Mouse (Mus musculus) thymus, adult 2 months (tissue): ENCODE measurements around the gene Phf10. TPM values are rescaled to one million over a fixed set of nuclear protein-coding genes. Genes with fewer than 3 reads are reported as not detected.

Experiments used
- DNase-seq: peaks from one replicate; pipeline ENCODE4 v3.0.0; 2021
- H3K27ac ChIP-seq: fragments of 200-500 bp; 2 replicates; pipeline ENCODE4 v1.5.1; 2012; ENCODE audit warnings: low read length, control low read depth; ENCODE audit not compliant: control insufficient read depth, insufficient read depth
- H3K27me3 ChIP-seq: fragments of 200-500 bp; 2 replicates; pipeline ENCODE4 v1.6.1; 2012; ENCODE audit warnings: mild to moderate bottlenecking, low read length, moderate library complexity, mixed read lengths; ENCODE audit not compliant: control insufficient read depth, insufficient read depth
- H3K36me3 ChIP-seq: fragments of 200-500 bp; 2 replicates; pipeline ENCODE4 v1.6.1; 2012; ENCODE audit warnings: mild to moderate bottlenecking, low read length, moderate library complexity; ENCODE audit not compliant: control insufficient read depth, insufficient read depth
- H3K4me1 ChIP-seq: fragments of 200-500 bp; replicated peaks from 2 replicates; pipeline ENCODE4 v1.6.1; 2012; ENCODE audit warnings: low read length; ENCODE audit not compliant: control insufficient read depth, insufficient read depth
- H3K4me3 ChIP-seq: fragments of 200-500 bp; 2 replicates; pipeline ENCODE4 v1.5.1; 2012; ENCODE audit warnings: mild to moderate bottlenecking, low read length, control low read depth, moderate library complexity; ENCODE audit not compliant: control insufficient read depth, insufficient read depth
- CTCF ChIP-seq: fragments of 200-500 bp; IDR thresholded peaks from 2 replicates; pipeline ENCODE4 v1.5.1; 2012; ENCODE audit warnings: mild to moderate bottlenecking, control low read depth, low read length, moderate library complexity, borderline replicate concordance; ENCODE audit not compliant: control insufficient read depth, poor library complexity, insufficient read depth; ENCODE audit errors: extremely low read depth
- POLR2A ChIP-seq: fragments of 200-500 bp; IDR thresholded peaks from 2 replicates; pipeline ENCODE4 v1.6.1; 2012; ENCODE audit warnings: mild to moderate bottlenecking, low read length, control low read depth, moderate library complexity; ENCODE audit not compliant: control insufficient read depth, poor library complexity, insufficient read depth; ENCODE audit errors: extremely low read depth
- WGBS: fragments of 180-500 bp; shearing (Covaris S2); methylation state at CpG from one replicate; pipeline ENCODE4 v1.1.7; 2018; 5-methylcytosine and 5-hydroxymethylcytosine counted together
- polyA plus RNA-seq: library from polyadenylated mRNA; depleted of rRNA; stranded (reverse); fragments of >200 nt; gene quantifications from 2 replicates; pipeline ENCODE4 v1.2.3, GENCODE M21; 2012

The Phf10 gene
- polyA plus RNA-seq, 1 experiment = 35.3 TPM

- no peak overlapping the region for H3K4me3 ChIP-seq
- no peaks in the 10 kb centered on the region for H3K27me3 ChIP-seq
- H3K27ac ChIP-seq = no peak overlapping the region
- no peak for DNase-seq
- WGBS = 64% methylated on average over 5 of the region's 5 CpGs
- no peaks in the 10 kb centered on the region for H3K4me1 ChIP-seq
- no peaks in the 10 kb centered on the region for H3K36me3 ChIP-seq
- TF ChIP-seq CTCF (no peak), POLR2A (no peak)
Observed at GRCm38 (mm10) chr17:14931469-14931868, 29.6 kb downstream of the Phf10 start.

- Histone ChIP-seq H3K27ac (no peak overlapping the region), H3K4me3 (no peak overlapping the region), H3K4me1 (no peaks in the 10 kb centered on the region), H3K27me3 (no peaks in the 10 kb centered on the region), H3K36me3 (no peaks in the 10 kb centered on the region)
- DNase-seq = no peak
- TF ChIP-seq CTCF = no peak
- TF ChIP-seq POLR2A = no peak
- WGBS = 11% methylated on average over 7 of the region's 7 CpGs
Observed at GRCm38 (mm10) chr17:14930697-14931096, 30.4 kb downstream of the Phf10 start.

- TF ChIP-seq POLR2A (no peak), CTCF (no peak)
Observed at GRCm38 (mm10) chr17:14928631-14929030, 32.4 kb downstream of the Phf10 start.

GRCm38 (mm10) chr17:14927644-14928218, 33.3 kb downstream of the Phf10 start:
- Histone ChIP-seq H3K4me1 (no peaks in the 10 kb centered on the region), H3K4me3 (no peak overlapping the region), H3K36me3 (no peaks in the 10 kb centered on the region), H3K27me3 (no peaks in the 10 kb centered on the region), H3K27ac (no peak overlapping the region)
- 80% methylated on average over 8 of the region's 8 CpGs for WGBS
- no peak for TF ChIP-seq POLR2A
- no peak for TF ChIP-seq CTCF
- no peak for DNase-seq

More at GRCm38 (mm10) chr17:14928631-14929030, 32.4 kb downstream of the Phf10 start:
- H3K4me3 ChIP-seq = no peak overlapping the region
- H3K27me3 ChIP-seq = no peaks in the 10 kb centered on the region
- H3K4me1 ChIP-seq = no peaks in the 10 kb centered on the region
- no peak for DNase-seq
- H3K36me3 ChIP-seq = no peaks in the 10 kb centered on the region
- WGBS = 92% methylated on average over 5 of the region's 5 CpGs
- no peak overlapping the region for H3K27ac ChIP-seq

GRCm38 (mm10) chr17:14921582-14921981, 39.5 kb downstream of the Phf10 start:
- no peaks in the 10 kb centered on the region for H3K27me3 ChIP-seq
- no peak overlapping the region for H3K4me3 ChIP-seq
- H3K36me3 ChIP-seq = no peaks in the 10 kb centered on the region
- peaks cover 14% of the 10 kb centered on the region for H3K4me1 ChIP-seq
- 15% methylated on average over 6 of the region's 6 CpGs for WGBS
- H3K27ac ChIP-seq = no peak overlapping the region
- no peak for TF ChIP-seq CTCF
- no peak for TF ChIP-seq POLR2A
- DNase-seq = no peak

- TF ChIP-seq CTCF (no peak), POLR2A (no peak)
- H3K27ac ChIP-seq = no peak overlapping the region
Observed at GRCm38 (mm10) chr17:14917866-14918265, 43.2 kb downstream of the Phf10 start.

GRCm38 (mm10) chr17:14914401-14914800, 46.7 kb downstream of the Phf10 start:
- no peak for TF ChIP-seq CTCF
- TF ChIP-seq POLR2A = no peak
- no peak for DNase-seq
- 96% methylated on average over 4 of the region's 4 CpGs for WGBS

More at GRCm38 (mm10) chr17:14917866-14918265, 43.2 kb downstream of the Phf10 start:
- H3K27me3 ChIP-seq = no peaks in the 10 kb centered on the region
- H3K4me1 ChIP-seq = peaks cover 25% of the 10 kb centered on the region
- DNase-seq = no peak
- WGBS = 69% methylated on average over 8 of the region's 8 CpGs
- no peak overlapping the region for H3K4me3 ChIP-seq
- no peaks in the 10 kb centered on the region for H3K36me3 ChIP-seq

More at GRCm38 (mm10) chr17:14914401-14914800, 46.7 kb downstream of the Phf10 start:
- Histone ChIP-seq H3K27me3 (no peaks in the 10 kb centered on the region), H3K36me3 (no peaks in the 10 kb centered on the region), H3K4me1 (peaks cover 32% of the 10 kb centered on the region), H3K27ac (no peak overlapping the region), H3K4me3 (no peak overlapping the region)
